Mouse (Mus musculus): ENCODE measurements around the gene Pomt2. TPM values are rescaled to one million over a fixed set of nuclear protein-coding genes. Genes with fewer than 3 reads are reported as not detected.

Gene Pomt2
- 10.8 and 13.9 TPM in 2 replicates for polyA plus RNA-seq (2012; rRNA removed)

DNA sequence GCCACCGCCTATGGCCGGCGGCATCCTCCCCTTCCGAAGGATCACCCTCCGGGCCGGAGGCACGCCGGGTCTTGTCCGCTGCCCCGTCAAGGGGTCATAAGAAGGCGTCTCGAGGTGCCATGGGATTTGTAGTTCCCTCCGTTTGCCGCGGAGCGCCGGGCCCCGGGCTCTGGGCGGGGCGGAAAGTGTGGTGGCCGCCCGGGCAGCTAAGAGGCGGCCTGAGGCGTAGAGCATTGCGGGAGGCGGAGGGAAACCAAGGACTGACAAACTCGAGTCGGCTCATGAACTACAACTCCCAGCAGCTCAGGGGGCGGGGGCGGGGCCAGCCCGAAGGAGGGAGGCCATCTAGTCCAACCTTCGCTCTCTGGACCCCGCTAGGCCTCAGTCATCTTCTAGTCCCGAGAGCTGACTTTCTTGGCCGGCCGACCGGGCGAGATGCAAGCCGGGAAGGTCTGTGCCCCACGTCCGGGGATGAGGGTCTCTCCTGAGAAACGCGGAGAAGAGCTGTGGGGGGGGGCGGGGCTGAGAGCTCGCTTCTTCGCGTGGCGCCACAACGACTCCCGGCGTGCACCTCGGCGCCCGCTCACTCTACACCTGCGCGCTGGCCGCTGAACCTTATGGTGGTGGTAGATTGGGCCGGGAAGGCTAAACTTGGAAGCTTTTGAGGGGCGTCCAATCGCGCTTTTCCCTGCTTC lies at the start of gene Pomt2:
Pomt2 (minus strand) TSS at position 574 of the 695 bp plus-strand sequence.

DNA sequence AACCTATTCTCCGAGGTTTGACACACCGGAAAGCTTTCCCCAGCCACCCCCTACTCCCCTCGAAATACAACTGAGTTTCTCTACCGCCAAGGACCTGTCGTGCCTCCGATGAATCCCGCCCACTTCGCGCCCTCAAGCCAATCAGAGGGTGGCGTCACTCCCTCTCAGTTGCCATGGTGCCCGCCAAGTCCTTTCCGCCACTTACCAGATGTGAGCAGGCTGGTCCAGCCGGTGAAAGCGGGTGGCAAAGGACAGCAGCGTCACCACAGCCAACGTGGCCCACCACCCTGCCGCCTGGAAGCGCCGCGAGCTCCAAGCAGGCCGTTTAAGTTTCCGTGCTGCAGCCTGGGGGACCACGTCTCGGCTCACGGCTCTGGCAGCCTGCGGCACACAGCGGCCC lies 802 bp downstream of the Pomt2 start, which contains the start of gene Gstz1:
Gstz1 (plus strand) TSS at position 200 of the 400 bp plus-strand sequence.

DNA sequence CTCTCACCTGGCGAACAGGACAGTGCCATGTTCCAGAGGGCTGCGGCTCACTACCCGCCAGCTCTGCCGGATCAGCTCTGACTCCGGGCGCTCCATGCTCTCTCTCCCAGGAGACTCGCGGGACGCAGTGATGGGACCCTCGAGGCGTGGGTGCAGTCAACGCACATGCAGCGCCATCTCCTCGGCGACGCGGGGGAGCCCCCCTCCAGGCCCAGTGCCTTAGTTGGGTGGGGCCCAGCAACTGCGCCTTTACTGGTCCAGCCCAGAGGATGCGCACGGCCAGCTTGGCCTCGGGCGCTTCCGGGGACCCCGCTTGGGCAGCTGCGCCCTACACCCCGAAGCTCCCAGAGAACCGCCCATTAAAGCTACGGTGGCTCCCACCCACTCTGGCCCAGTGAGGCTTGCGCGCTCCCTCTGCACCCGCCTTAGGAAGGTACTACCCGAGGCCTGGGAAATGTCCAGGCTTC lies 45.6 kb downstream of the Pomt2 start, which contains the start of gene Ngb:
Ngb (minus strand) TSS at position 375 of the 467 bp plus-strand sequence.

Other genes with a start within 250 kb of the Pomt2 start
- 84.3 and 86.5 TPM in 2 replicates for gene Cipc, start 200.9 kb downstream of the Pomt2 start, polyA plus RNA-seq (2012; rRNA removed)
- 0.50 TPM in 1 of 2 replicates, not detected in the other for gene Zdhhc22, start 157.5 kb downstream of the Pomt2 start, polyA plus RNA-seq (2012; rRNA removed)
- gene Tmem63c, start 126.6 kb downstream of the Pomt2 start, polyA plus RNA-seq (2012; rRNA removed): 0.53 and 0.80 TPM in 2 replicates
- 5.9 and 7.3 TPM in 2 replicates for gene Ngb, start 45.4 kb downstream of the Pomt2 start, polyA plus RNA-seq (2012; rRNA removed)
- 25.0 and 32.1 TPM in 2 replicates for gene Gstz1, start 803 bp downstream of the Pomt2 start, polyA plus RNA-seq (2012; rRNA removed)
- gene Samd15, start 51.8 kb upstream of the Pomt2 start, polyA plus RNA-seq (2012; rRNA removed): 0.20 TPM in 1 of 2 replicates, not detected in the other
- gene Tmed8, start 52.5 kb upstream of the Pomt2 start, polyA plus RNA-seq (2012; rRNA removed): 1.8 and 2.0 TPM in 2 replicates
- gene Noxred1, start 90.8 kb upstream of the Pomt2 start, polyA plus RNA-seq (2012; rRNA removed): 0.40 and 0.44 TPM in 2 replicates
- 23.7 and 24.5 TPM in 2 replicates for gene Vipas39, start 118.3 kb upstream of the Pomt2 start, polyA plus RNA-seq (2012; rRNA removed)
- gene Ahsa1, start 118.5 kb upstream of the Pomt2 start, polyA plus RNA-seq (2012; rRNA removed): 43.3 and 45.1 TPM in 2 replicates
- gene Ism2, start 151.7 kb upstream of the Pomt2 start, polyA plus RNA-seq (2012; rRNA removed): 0.22 and 0.27 TPM in 2 replicates
- 25.4 and 26.5 TPM in 2 replicates for gene Sptlc2, start 240.4 kb upstream of the Pomt2 start, polyA plus RNA-seq (2012; rRNA removed)